Comparison of ENCODE assay signal across 9 mouse cellular contexts in the genomic region with DNA sequence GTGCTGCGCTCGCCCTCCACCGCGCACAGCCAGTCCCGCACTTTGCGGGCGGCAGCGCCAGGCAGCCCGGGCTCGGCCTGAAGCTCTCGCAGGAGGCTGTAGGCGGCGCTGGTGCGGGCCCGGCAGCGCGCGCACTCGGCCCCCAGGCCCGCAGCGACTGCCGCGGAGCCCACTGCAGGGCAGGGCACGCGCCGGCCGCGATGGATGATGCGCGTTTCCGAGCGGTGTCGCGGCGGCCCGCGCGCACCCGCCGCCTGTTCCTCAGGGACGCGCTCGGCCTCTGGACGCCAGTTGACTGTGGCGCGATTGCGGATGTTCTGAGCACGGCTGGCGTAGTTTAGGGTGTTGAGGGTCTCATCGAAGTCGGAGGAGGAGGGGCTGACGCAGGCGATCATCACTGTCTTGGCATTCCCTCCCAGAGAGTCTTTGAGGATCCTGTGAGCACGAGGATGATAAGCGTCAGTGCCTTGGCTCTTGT. TPM values are rescaled to one million over a fixed set of nuclear protein-coding genes. Genes with fewer than 3 reads are reported as not detected.
DNase-seq lines count a peak whose midpoint lies in the region; ATAC-seq and TF ChIP-seq lines count a peak whose summit lies in the region.
"Had no signal": no experiment of that assay in that cellular context is flagged by ENCODE, and none has a peak within 500 bp of the region (broad histone marks: within the 10 kb centered on the region; RNA-seq: fewer than 3 reads in every experiment).

No protein-coding gene starts in this region.

- no peak for TF ChIP-seq POLR2A in liver, adult 2 months (IDR thresholded peaks at IDR 0.05; ENCODE audit: extremely low read depth, insufficient read depth, low read length)

- no peak overlapping the region for H3K9ac ChIP-seq in liver, adult 2 months (ENCODE audit: low read depth, low read length)
- peak overlapping the region; percentile 66 for H3K9ac ChIP-seq in forebrain, embryonic 16.5 days (replicated peaks; ENCODE audit: low read depth, low read length)
- peak overlapping the region; percentile 64 for H3K9ac ChIP-seq in stomach, embryonic 16.5 days (ENCODE audit: low read length)

- TF ChIP-seq CTCF in liver, adult 2 months (IDR thresholded peaks at IDR 0.05; ENCODE audit: low read depth, low read length), result no peak

- WGBS in liver, adult 2 months, result 9% methylated on average over 55 of the region's 55 CpGs
- under 1% methylated on average over 55 of the region's 55 CpGs for WGBS in forebrain, embryonic 16.5 days
- WGBS in stomach, embryonic 16.5 days, result 2% methylated on average over 55 of the region's 55 CpGs

- no peaks in the 10 kb centered on the region for H3K4me1 ChIP-seq in liver, adult 2 months (ENCODE audit: control insufficient read depth, insufficient read depth, low read length)
- H3K4me1 ChIP-seq in forebrain, embryonic 16.5 days (replicated peaks; ENCODE audit: control insufficient read depth, insufficient read depth, low read length), result peaks cover 15% of the 10 kb centered on the region
- peaks cover 3% of the 10 kb centered on the region; the same call in 1 of the 2 replicates for H3K4me1 ChIP-seq in stomach, embryonic 16.5 days (ENCODE audit: control insufficient read depth, insufficient read depth, low read length)

- peak overlapping the region; percentile 19; the same call in 1 of the 2 replicates for H3K4me3 ChIP-seq in liver, adult 2 months (ENCODE audit: insufficient read depth, low read depth, low read length)
- peak overlapping the region; percentile 50 for H3K4me3 ChIP-seq in forebrain, embryonic 16.5 days (replicated peaks; ENCODE audit: low read length)
- H3K4me3 ChIP-seq in stomach, embryonic 16.5 days (replicated peaks; ENCODE audit: low read length), result peak overlapping the region; percentile 44

- no peak overlapping the region for H3K27ac ChIP-seq in liver, adult 2 months (replicated peaks; ENCODE audit: insufficient read depth, low read depth, low read length)
- H3K27ac ChIP-seq in forebrain, embryonic 16.5 days (ENCODE audit: low read length), result no peak overlapping the region
- no peak overlapping the region for H3K27ac ChIP-seq in stomach, embryonic 16.5 days (ENCODE audit: low read length)

- peak; percentile 95 for ATAC-seq in forebrain, embryonic 16.5 days
- ATAC-seq in stomach, embryonic 16.5 days (ENCODE audit: insufficient read depth, low FRiP score), result peak; percentile 51; the same call in 1 of the 2 replicates
- no peak for ATAC-seq in erythroid progenitor cell, adult 5-6 weeks (replicated peaks; ENCODE audit: low FRiP score, poor library complexity, severe bottlenecking)

- H3K9me3 ChIP-seq in forebrain, embryonic 16.5 days (ENCODE audit: control insufficient read depth, low read length), result no peaks in the 10 kb centered on the region
- H3K9me3 ChIP-seq in stomach, embryonic 16.5 days (replicated peaks; ENCODE audit: control insufficient read depth, low read length), result no peaks in the 10 kb centered on the region

- no peak for DNase-seq in liver, adult 2 months (ENCODE audit: extremely low read depth, low read depth, low spot score)
- no peak for DNase-seq in liver
- DNase-seq in cerebellum, adult 8-10 months, result peak; percentile 49
- DNase-seq in kidney, postnatal 14 days, result peak; percentile 43
- DNase-seq in mesoderm, embryonic 11.5 days (ENCODE audit: low read depth, low spot score), result peak; percentile 82

- H3K79me2 ChIP-seq in liver, adult 2 months (ENCODE audit: control insufficient read depth, insufficient read depth, low read length), result no peaks in the 10 kb centered on the region

- peak overlapping the region; percentile 79 for H3K4me2 ChIP-seq in forebrain, embryonic 16.5 days (ENCODE audit: low read length)
- peak overlapping the region; percentile 71 for H3K4me2 ChIP-seq in stomach, embryonic 16.5 days (ENCODE audit: low read depth, low read length)

- no peaks in the 10 kb centered on the region for H3K36me3 ChIP-seq in liver, adult 2 months (ENCODE audit: control insufficient read depth, insufficient read depth, low read length)
- H3K36me3 ChIP-seq in forebrain, embryonic 16.5 days (ENCODE audit: control insufficient read depth, insufficient read depth), result no peaks in the 10 kb centered on the region; the same call in 1 of the 2 replicates
- H3K36me3 ChIP-seq in stomach, embryonic 16.5 days (ENCODE audit: control insufficient read depth, insufficient read depth, low read length), result 0 out of 2 replicates have a peak, but pooled peaks cover 3% of the 10 kb centered on the region

- H3K27me3 ChIP-seq in liver, adult 2 months (ENCODE audit: control insufficient read depth, insufficient read depth, low read length), result 0 out of 2 replicates have a peak, but pooled peaks cover 4% of the 10 kb centered on the region
- no peaks in the 10 kb centered on the region for H3K27me3 ChIP-seq in forebrain, embryonic 16.5 days (replicated peaks; ENCODE audit: control insufficient read depth, insufficient read depth, low read length)
- H3K27me3 ChIP-seq in stomach, embryonic 16.5 days (ENCODE audit: control insufficient read depth, insufficient read depth, low read length), result peaks cover 5% of the 10 kb centered on the region

RNA-seq across cellular contexts. Expression of a gene that starts 5.4 kb away (rescaled TPM):
- 0.20 and 0.37 TPM in 2 replicates for total RNA-seq in liver, adult 2 months (2014; rRNA removed)
- polyA plus RNA-seq in liver, adult 2 months (2012; rRNA removed), result 0.21 TPM in 2 replicates
- polyA plus RNA-seq in forebrain, embryonic 16.5 days (2015; fragmentation: Nextera tagmentation; extraction: Ambion mirVana), result 2.3 TPM in 2 replicates
- polyA plus RNA-seq in stomach, embryonic 16.5 days (2015; fragmentation: Nextera tagmentation; extraction: Ambion mirVana), result 2.1 and 2.9 TPM in 2 replicates
- total RNA-seq in erythroid progenitor cell, adult 5-6 weeks (2015; ENCODE audit: low replicate concordance), result not detected in 2 replicates
- 0.13 TPM in 1 of 2 replicates, not detected in the other for total RNA-seq in erythroid progenitor cell, adult 5-6 weeks (2017; ENCODE audit: low replicate concordance)

RNA-seq across cellular contexts. Expression of a gene that starts 22.5 kb away (rescaled TPM):
- total RNA-seq in liver, adult 2 months (2014; rRNA removed), result 0.60 and 0.74 TPM in 2 replicates
- polyA plus RNA-seq in liver, adult 2 months (2012; rRNA removed), result not detected in 2 replicates
- polyA plus RNA-seq in forebrain, embryonic 16.5 days (2015; fragmentation: Nextera tagmentation; extraction: Ambion mirVana), result not detected in 2 replicates
- not detected in 2 replicates for polyA plus RNA-seq in stomach, embryonic 16.5 days (2015; fragmentation: Nextera tagmentation; extraction: Ambion mirVana)
- not detected in 2 replicates for total RNA-seq in erythroid progenitor cell, adult 5-6 weeks (2015; ENCODE audit: low replicate concordance)
- not detected in 2 replicates for total RNA-seq in erythroid progenitor cell, adult 5-6 weeks (2017; ENCODE audit: low replicate concordance)
- total RNA-seq: neutrophil, adult 5-6 weeks had no signal

RNA-seq across cellular contexts. Expression of a gene that starts 32.8 kb away (rescaled TPM):
- total RNA-seq in liver, adult 2 months (2014; rRNA removed), result 17.2 and 18.1 TPM in 2 replicates
- 40.3 and 43.8 TPM in 2 replicates for polyA plus RNA-seq in liver, adult 2 months (2012; rRNA removed)
- 18.0 and 18.2 TPM in 2 replicates for polyA plus RNA-seq in forebrain, embryonic 16.5 days (2015; fragmentation: Nextera tagmentation; extraction: Ambion mirVana)
- 11.5 and 11.9 TPM in 2 replicates for polyA plus RNA-seq in stomach, embryonic 16.5 days (2015; fragmentation: Nextera tagmentation; extraction: Ambion mirVana)
- total RNA-seq in erythroid progenitor cell, adult 5-6 weeks (2015; ENCODE audit: low replicate concordance), result 1.3 and 4.0 TPM in 2 replicates
- total RNA-seq in erythroid progenitor cell, adult 5-6 weeks (2017; ENCODE audit: low replicate concordance), result not detected in 2 replicates
- total RNA-seq: neutrophil, adult 5-6 weeks had no signal

RNA-seq across cellular contexts. Expression of a gene that starts 32.8 kb away (rescaled TPM):
- 0.74 and 0.81 TPM in 2 replicates for total RNA-seq in liver, adult 2 months (2014; rRNA removed)
- 0.10 and 0.21 TPM in 2 replicates for polyA plus RNA-seq in liver, adult 2 months (2012; rRNA removed)
- 0.23 and 0.58 TPM in 2 replicates for polyA plus RNA-seq in forebrain, embryonic 16.5 days (2015; fragmentation: Nextera tagmentation; extraction: Ambion mirVana)
- polyA plus RNA-seq in stomach, embryonic 16.5 days (2015; fragmentation: Nextera tagmentation; extraction: Ambion mirVana), result 0.25 and 0.47 TPM in 2 replicates
- total RNA-seq in erythroid progenitor cell, adult 5-6 weeks (2015; ENCODE audit: low replicate concordance), result not detected in 2 replicates
- not detected in 2 replicates for total RNA-seq in erythroid progenitor cell, adult 5-6 weeks (2017; ENCODE audit: low replicate concordance)
- total RNA-seq: neutrophil, adult 5-6 weeks had no signal

RNA-seq across cellular contexts. Expression of a gene that starts 50.2 kb away (rescaled TPM):
- total RNA-seq in liver, adult 2 months (2014; rRNA removed), result under 0.01 and 0.07 TPM in 2 replicates
- 0.04 TPM in 1 of 2 replicates, not detected in the other for polyA plus RNA-seq in liver, adult 2 months (2012; rRNA removed)
- 2.7 and 3.5 TPM in 2 replicates for polyA plus RNA-seq in forebrain, embryonic 16.5 days (2015; fragmentation: Nextera tagmentation; extraction: Ambion mirVana)
- 4.2 and 5.2 TPM in 2 replicates for polyA plus RNA-seq in stomach, embryonic 16.5 days (2015; fragmentation: Nextera tagmentation; extraction: Ambion mirVana)
- total RNA-seq in erythroid progenitor cell, adult 5-6 weeks (2015; ENCODE audit: low replicate concordance), result 52.3 and 68.3 TPM in 2 replicates
- total RNA-seq in erythroid progenitor cell, adult 5-6 weeks (2017; ENCODE audit: low replicate concordance), result 52.8 and 65.1 TPM in 2 replicates

Comparison
In these comparisons a context has a peak if more than half of its experiments do, and no peak if none do; other contexts are left out.
1. DNase-seq: peak in cerebellum, adult 8-10 months (single experiment), kidney, postnatal 14 days (single experiment) and mesoderm, embryonic 11.5 days (single experiment); none in liver, adult 2 months (single experiment) and liver (single experiment).
2. Peak in every context shown above with its lines, with median percentiles within 50 percentile points of each other: H3K4me3 ChIP-seq.